Mouse (Mus musculus) kidney, embryonic 16.5 days (tissue): ENCODE measurements around the gene Pard3. TPM values are rescaled to one million over a fixed set of nuclear protein-coding genes. Genes with fewer than 3 reads are reported as not detected.

Source experiments
- ATAC-seq: fragments of 200-750 bp; cut with Nextera tagmentation; 2 replicates; pipeline ENCODE4 v1.8.0; 2017; ENCODE audit warnings: moderate TSS enrichment; ENCODE audit not compliant: low FRiP score, low TSS enrichment
- H3K27ac ChIP-seq: fragments of 300-500 bp; sonication (generic); 2 replicates; pipeline ENCODE4 v1.5.1; 2014; ENCODE audit warnings: low read length
- H3K27me3 ChIP-seq: fragments of 300-500 bp; sonication (generic); 2 replicates; pipeline ENCODE4 v1.6.1; 2014; ENCODE audit warnings: low read length, control low read depth, mixed read lengths; ENCODE audit not compliant: insufficient read depth
- H3K36me3 ChIP-seq: fragments of 300-500 bp; sonication (generic); 2 replicates; pipeline ENCODE4 v1.6.1; 2014; ENCODE audit warnings: low read length, control low read depth, mixed read lengths; ENCODE audit not compliant: insufficient read depth
- H3K4me1 ChIP-seq: fragments of 300-500 bp; sonication (generic); 2 replicates; pipeline ENCODE4 v1.6.1; 2014; ENCODE audit warnings: low read length, control low read depth, mixed read lengths; ENCODE audit not compliant: insufficient read depth
- H3K4me2 ChIP-seq: fragments of 300-500 bp; sonication (generic); replicated peaks from 2 replicates; pipeline ENCODE4 v1.6.1; 2014; ENCODE audit warnings: low read depth, low read length
- H3K4me3 ChIP-seq: fragments of 300-500 bp; sonication (generic); 2 replicates; pipeline ENCODE4 v1.5.1; 2014; ENCODE audit warnings: mild to moderate bottlenecking, low read length
- H3K9ac ChIP-seq: fragments of 300-500 bp; sonication (generic); replicated peaks from 2 replicates; pipeline ENCODE4 v1.6.1; 2014; ENCODE audit warnings: low read length
- H3K9me3 ChIP-seq: fragments of 300-500 bp; sonication (generic); 2 replicates; pipeline ENCODE4 v1.6.1; 2016; ENCODE audit warnings: low read length, control low read depth
- WGBS: fragments of 180-500 bp; shearing (Covaris S2); extraction: QIAGEN DNeasy Blood & Tissue Kit; methylation state at CpG from one replicate; pipeline ENCODE4 v1.1.7; 2014; 5-methylcytosine and 5-hydroxymethylcytosine counted together
- polyA plus RNA-seq: library from polyadenylated mRNA; unstranded; fragments of >200 nt; fragmentation: Nextera tagmentation; extraction: Ambion mirVana; gene quantifications from 2 replicates; pipeline ENCODE4 v1.2.1, GENCODE M21; 2015

The Pard3 gene
- polyA plus RNA-seq, 1 experiment from 2014 or later = 25.5 TPM

GRCm38 (mm10) chr8:127183533-127183932 is 119.8 kb downstream of the Pard3 start:
- ATAC-seq = no peak
- Histone ChIP-seq H3K27ac (0 out of 2 replicates have a peak overlapping the region, but pooled peaks have one; percentile 23), H3K4me1 (peaks cover 41% of the 10 kb centered on the region), H3K9ac (no peak overlapping the region), H3K4me3 (no peak overlapping the region), H3K36me3 (no peaks in the 10 kb centered on the region), H3K9me3 (no peaks in the 10 kb centered on the region), H3K4me2 (no peak overlapping the region), H3K27me3 (no peaks in the 10 kb centered on the region)
- WGBS = 37% methylated on average over 2 of the region's 2 CpGs

- Histone ChIP-seq H3K4me1 (peaks cover 46% of the 10 kb centered on the region), H3K27me3 (no peaks in the 10 kb centered on the region), H3K4me3 (no peak overlapping the region), H3K9ac (no peak overlapping the region), H3K9me3 (no peaks in the 10 kb centered on the region), H3K4me2 (no peak overlapping the region), H3K27ac (peak overlapping the region; percentile 47; the same call in 1 of the 2 replicates), H3K36me3 (no peaks in the 10 kb centered on the region)
- 8% methylated on average over 4 of the region's 4 CpGs for WGBS
- ATAC-seq = peak; percentile 72
Observed at GRCm38 (mm10) chr8:127184025-127184424, 120.3 kb downstream of the Pard3 start.

- no peak overlapping the region for H3K4me2 ChIP-seq
- H3K4me3 ChIP-seq = no peak overlapping the region
- ATAC-seq = no peak; the same call in 1 of the 2 replicates
- no peak overlapping the region for H3K9ac ChIP-seq
- H3K27ac ChIP-seq = no peak overlapping the region
- H3K4me1 ChIP-seq = peaks cover 50% of the 10 kb centered on the region
- no peaks in the 10 kb centered on the region for H3K9me3 ChIP-seq
- no peaks in the 10 kb centered on the region for H3K27me3 ChIP-seq
- 65% methylated on average over 7 of the region's 7 CpGs for WGBS
- no peaks in the 10 kb centered on the region for H3K36me3 ChIP-seq
Observed at GRCm38 (mm10) chr8:127185897-127186296, 122.2 kb downstream of the Pard3 start.

- Histone ChIP-seq H3K36me3 (no peaks in the 10 kb centered on the region), H3K4me2 (no peak overlapping the region), H3K9me3 (no peaks in the 10 kb centered on the region), H3K4me3 (no peak overlapping the region), H3K27me3 (no peaks in the 10 kb centered on the region), H3K4me1 (peaks cover 55% of the 10 kb centered on the region), H3K9ac (no peak overlapping the region), H3K27ac (peak overlapping the region; percentile 57; the same call in 1 of the 2 replicates)
- ATAC-seq = peak; percentile 23; the same call in 1 of the 2 replicates
Observed at GRCm38 (mm10) chr8:127188671-127189070, 125.0 kb downstream of the Pard3 start.

- WGBS = 36% methylated on average over 7 of the region's 7 CpGs
- no peak overlapping the region for H3K9ac ChIP-seq
- no peak overlapping the region for H3K4me3 ChIP-seq
- H3K4me1 ChIP-seq = peaks cover 39% of the 10 kb centered on the region
- H3K9me3 ChIP-seq = no peaks in the 10 kb centered on the region
- ATAC-seq = no peak
- no peaks in the 10 kb centered on the region for H3K36me3 ChIP-seq
- H3K27ac ChIP-seq = no peak overlapping the region
- H3K4me2 ChIP-seq = no peak overlapping the region
- H3K27me3 ChIP-seq = no peaks in the 10 kb centered on the region
Observed at GRCm38 (mm10) chr8:127190350-127190749, 126.7 kb downstream of the Pard3 start.

- no peak for ATAC-seq
- 26% methylated on average over 5 of the region's 5 CpGs for WGBS
- Histone ChIP-seq H3K36me3 (no peaks in the 10 kb centered on the region), H3K4me1 (peaks cover 34% of the 10 kb centered on the region), H3K4me3 (no peak overlapping the region), H3K9me3 (no peaks in the 10 kb centered on the region), H3K4me2 (no peak overlapping the region), H3K9ac (no peak overlapping the region), H3K27ac (no peak overlapping the region), H3K27me3 (no peaks in the 10 kb centered on the region)
Observed at GRCm38 (mm10) chr8:127191387-127191786, 127.7 kb downstream of the Pard3 start.

- peaks cover 33% of the 10 kb centered on the region for H3K4me1 ChIP-seq
- 24% methylated on average over 6 of the region's 6 CpGs for WGBS
- H3K9me3 ChIP-seq = no peaks in the 10 kb centered on the region
- H3K4me2 ChIP-seq = no peak overlapping the region
- no peaks in the 10 kb centered on the region for H3K36me3 ChIP-seq
- H3K27me3 ChIP-seq = no peaks in the 10 kb centered on the region
- no peak overlapping the region for H3K9ac ChIP-seq
- H3K4me3 ChIP-seq = no peak overlapping the region
- no peak overlapping the region for H3K27ac ChIP-seq
- ATAC-seq = no peak
Observed at GRCm38 (mm10) chr8:127191824-127192223, 128.1 kb downstream of the Pard3 start.

GRCm38 (mm10) chr8:127192331-127192730 is 128.6 kb downstream of the Pard3 start:
- H3K27ac ChIP-seq = no peak overlapping the region
- no peaks in the 10 kb centered on the region for H3K36me3 ChIP-seq
- H3K27me3 ChIP-seq = no peaks in the 10 kb centered on the region
- ATAC-seq = no peak
- no peaks in the 10 kb centered on the region for H3K9me3 ChIP-seq
- no peak overlapping the region for H3K4me3 ChIP-seq
- H3K4me2 ChIP-seq = no peak overlapping the region
- peaks cover 31% of the 10 kb centered on the region for H3K4me1 ChIP-seq
- no peak overlapping the region for H3K9ac ChIP-seq
- 82% methylated on average over 10 of the region's 10 CpGs for WGBS

- Histone ChIP-seq H3K4me2 (no peak overlapping the region), H3K4me1 (peaks cover 29% of the 10 kb centered on the region), H3K27ac (no peak overlapping the region), H3K36me3 (no peaks in the 10 kb centered on the region), H3K4me3 (no peak overlapping the region), H3K27me3 (no peaks in the 10 kb centered on the region), H3K9ac (no peak overlapping the region), H3K9me3 (no peaks in the 10 kb centered on the region)
- no peak for ATAC-seq
- WGBS = 50% methylated on average over 6 of the region's 6 CpGs
Observed at GRCm38 (mm10) chr8:127193375-127193774, 129.7 kb downstream of the Pard3 start.

- no peak for ATAC-seq
- Histone ChIP-seq H3K4me3 (no peak overlapping the region), H3K9me3 (no peaks in the 10 kb centered on the region), H3K4me1 (peaks cover 22% of the 10 kb centered on the region), H3K27ac (no peak overlapping the region), H3K9ac (no peak overlapping the region), H3K27me3 (no peaks in the 10 kb centered on the region), H3K4me2 (no peak overlapping the region), H3K36me3 (no peaks in the 10 kb centered on the region)
- 79% methylated on average over 15 of the region's 15 CpGs for WGBS
Observed at GRCm38 (mm10) chr8:127194786-127195407, 131.2 kb downstream of the Pard3 start.
